Mouse (Mus musculus) lung, adult 2 months (tissue): ENCODE measurements around the gene Sspo. TPM values are rescaled to one million over a fixed set of nuclear protein-coding genes. Genes with fewer than 3 reads are reported as not detected.

Experiments
- DNase-seq: peaks from one replicate; pipeline ENCODE4 v3.0.0; 2022
- H3K4me1 ChIP-seq: fragments of 200-500 bp; 2 replicates; pipeline ENCODE4 v1.6.1; 2011; ENCODE audit warnings: low read length; ENCODE audit not compliant: control insufficient read depth, insufficient read depth
- H3K4me3 ChIP-seq: fragments of 200-500 bp; replicated peaks from 2 replicates; pipeline ENCODE3; 2011; ENCODE audit warnings: low read depth, mild to moderate bottlenecking, control low read depth, low read length; ENCODE audit errors: extremely low read depth
- CTCF ChIP-seq: fragments of 200-500 bp; IDR thresholded peaks from 2 replicates; pipeline ENCODE4 v1.5.1; 2011; ENCODE audit warnings: mild to moderate bottlenecking, low read length, control low read depth; ENCODE audit not compliant: insufficient read depth
- POLR2A ChIP-seq: fragments of 200-500 bp; IDR thresholded peaks from 2 replicates; pipeline ENCODE4 v1.6.1; 2011; ENCODE audit warnings: low read depth, mild to moderate bottlenecking, control low read depth, low read length, borderline replicate concordance; ENCODE audit errors: extremely low read depth
- WGBS: fragments of 180-500 bp; shearing (Covaris S2); methylation state at CpG from one replicate; pipeline ENCODE4 v1.1.7; 2018; 5-methylcytosine and 5-hydroxymethylcytosine counted together
- polyA plus RNA-seq: library from polyadenylated mRNA; depleted of rRNA; stranded (reverse); fragments of >200 nt; gene quantifications from 2 replicates; pipeline ENCODE4 v1.2.3, GENCODE M21; 2012; rRNA removed

The Sspo gene
- polyA plus RNA-seq, 1 experiment = 3.2 TPM

DNA sequence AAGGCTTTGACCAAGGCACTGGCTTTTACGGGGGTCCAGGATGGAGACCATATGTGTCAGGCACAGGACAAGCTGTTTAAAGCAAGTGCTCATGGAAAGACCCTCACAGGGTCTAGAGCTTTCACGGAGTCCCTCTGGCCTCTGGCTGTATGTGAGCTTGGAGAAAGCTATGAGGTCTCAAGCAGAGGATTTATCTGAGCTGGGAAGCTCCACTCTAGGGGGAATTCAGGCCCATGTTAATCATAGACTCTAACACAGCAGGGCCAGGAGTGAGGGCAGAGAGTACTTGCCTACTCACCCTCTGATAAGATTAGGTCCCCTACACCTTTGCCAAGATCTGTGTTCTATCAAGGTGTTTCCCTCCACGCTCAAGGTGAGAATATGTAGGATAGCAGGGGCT lies 94.6 kb downstream of the Sspo start:
- H3K4me3 ChIP-seq = no peak overlapping the region
- WGBS = 83% methylated on average over 3 of the region's 3 CpGs
- H3K4me1 ChIP-seq = peaks cover 3% of the 10 kb centered on the region
- TF ChIP-seq POLR2A (no peak), CTCF (no peak)
- DNase-seq = no peak

DNA sequence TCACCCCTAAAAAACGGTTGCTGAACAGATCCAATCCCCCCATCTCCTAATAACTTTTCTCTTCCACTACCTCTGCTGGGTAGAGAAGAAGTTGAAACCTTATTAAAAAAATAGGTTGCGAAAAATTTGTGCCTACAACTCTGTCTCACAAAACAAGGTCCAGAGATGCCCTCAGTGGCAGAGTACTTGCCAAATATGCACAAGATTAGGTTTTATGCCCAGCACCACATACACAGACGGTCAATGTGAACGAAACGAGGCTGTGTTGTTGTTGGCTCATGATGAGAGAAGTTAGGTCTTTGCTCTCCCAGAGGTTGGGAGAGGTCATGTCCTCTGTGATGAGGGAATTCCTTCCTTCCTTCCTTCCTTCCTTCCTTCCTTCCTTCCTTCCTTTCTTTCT lies 97.2 kb downstream of the Sspo start:
- 56% methylated on average over 5 of the region's 5 CpGs for WGBS
- Histone ChIP-seq H3K4me1 (peaks cover 2% of the 10 kb centered on the region; the same call in 1 of the 2 replicates), H3K4me3 (no peak overlapping the region)
- TF ChIP-seq CTCF (no peak), POLR2A (no peak)
- no peak for DNase-seq

DNA sequence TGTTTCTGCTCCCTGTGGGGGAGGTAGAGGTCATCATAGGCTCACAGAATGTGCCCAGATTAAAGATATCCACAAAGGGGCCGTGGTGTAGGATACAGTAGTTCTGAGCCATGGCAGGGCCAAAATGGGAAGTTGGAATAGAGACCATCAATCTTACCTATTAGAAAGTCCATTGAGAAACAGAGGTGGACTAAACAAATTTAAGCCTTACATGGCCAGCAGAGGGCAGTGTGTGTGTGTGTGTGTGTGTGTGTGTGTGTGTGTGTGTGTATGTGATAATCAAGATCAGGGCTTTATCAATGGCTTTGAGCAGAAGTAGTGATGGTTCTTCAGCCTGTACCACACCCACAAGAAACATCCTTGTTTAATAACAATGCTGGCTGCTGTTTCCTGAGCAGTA lies 98.2 kb downstream of the Sspo start:
- no peak for TF ChIP-seq POLR2A
- peak; percentile 37; the same call in 1 of the 2 replicates for TF ChIP-seq CTCF
- WGBS = 32% methylated on average over 1 of the region's 1 CpGs
- no peak for DNase-seq
- H3K4me3 ChIP-seq = no peak overlapping the region
- H3K4me1 ChIP-seq = peaks cover 2% of the 10 kb centered on the region; the same call in 1 of the 2 replicates

DNA sequence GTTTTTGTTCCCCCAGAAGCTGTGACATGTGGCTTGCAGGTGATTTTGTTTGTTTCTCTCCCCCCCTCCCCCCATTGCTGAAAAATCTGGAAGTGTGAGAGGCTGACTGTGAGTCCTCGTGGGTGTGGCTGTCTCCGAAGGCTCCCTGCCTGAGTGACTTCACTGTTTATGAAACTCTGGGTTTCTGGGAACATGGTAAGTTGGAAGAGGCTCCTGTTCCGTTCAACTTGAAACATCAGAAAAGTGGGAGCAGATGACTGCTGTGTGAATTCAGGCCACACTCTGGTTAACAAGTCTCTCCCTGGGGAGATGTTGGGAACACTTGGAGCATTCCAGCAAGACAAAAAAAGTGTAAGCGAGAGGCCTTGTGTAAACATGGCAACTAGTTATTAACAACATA lies 98.8 kb downstream of the Sspo start:
- TF ChIP-seq CTCF (no peak), POLR2A (no peak)
- peaks cover 2% of the 10 kb centered on the region; the same call in 1 of the 2 replicates for H3K4me1 ChIP-seq
- no peak overlapping the region for H3K4me3 ChIP-seq
- 28% methylated on average over 4 of the region's 4 CpGs for WGBS
- no peak for DNase-seq

DNA sequence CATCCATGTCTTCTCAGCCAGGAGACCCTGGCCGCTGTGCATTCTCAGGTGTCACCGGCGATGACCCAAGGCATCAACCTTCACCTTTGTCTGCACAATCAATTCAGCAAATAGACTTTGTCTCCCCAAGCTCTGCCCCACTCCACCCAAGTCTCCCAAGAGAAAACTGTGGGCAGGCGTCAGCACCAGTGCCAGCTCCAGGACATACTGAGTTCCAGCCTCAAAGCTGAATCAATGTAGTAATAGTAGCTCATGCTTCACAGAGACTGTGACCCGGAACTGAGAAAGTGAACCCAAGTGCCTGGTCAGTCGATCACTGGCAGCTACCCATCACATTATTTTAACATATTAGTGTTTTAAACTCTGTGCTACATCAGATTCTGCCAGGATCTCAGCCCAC lies 100.3 kb downstream of the Sspo start:
- DNase-seq = no peak

More for the DNA sequence above, 100.3 kb downstream of the Sspo start:
- TF ChIP-seq POLR2A (no peak), CTCF (no peak)
- no peak overlapping the region for H3K4me3 ChIP-seq
- peaks cover 2% of the 10 kb centered on the region; the same call in 1 of the 2 replicates for H3K4me1 ChIP-seq
- WGBS = 81% methylated on average over 6 of the region's 6 CpGs

Other genes with a start within 250 kb of the Sspo start
- gene Krba1, start 52.6 kb upstream of the Sspo start, polyA plus RNA-seq = 15.5 and 20.8 TPM in 2 replicates
- gene Zfp467, start 2.4 kb upstream of the Sspo start, polyA plus RNA-seq = 42.1 and 51.4 TPM in 2 replicates
- gene Atp6v0e2, start 89.4 kb downstream of the Sspo start, polyA plus RNA-seq = 29.9 and 35.5 TPM in 2 replicates
- gene Lrrc61, start 106.6 kb downstream of the Sspo start, polyA plus RNA-seq = 16.8 and 19.8 TPM in 2 replicates
- 179 and 229 TPM in 2 replicates for gene Rarres2, start 124.6 kb downstream of the Sspo start, polyA plus RNA-seq
- not detected in 2 replicates for gene Gm45021, start 141.4 kb downstream of the Sspo start, polyA plus RNA-seq
- 34.2 and 42.7 TPM in 2 replicates for gene Repin1, start 145.7 kb downstream of the Sspo start, polyA plus RNA-seq
- not detected in 2 replicates for gene Gm44965, start 145.7 kb downstream of the Sspo start, polyA plus RNA-seq
- gene Zfp775, start 153.8 kb downstream of the Sspo start, polyA plus RNA-seq = 6.7 and 7.2 TPM in 2 replicates
- 0.98 and 1.3 TPM in 2 replicates for gene AI854703, start 178.5 kb downstream of the Sspo start, polyA plus RNA-seq
- 11.4 and 15.2 TPM in 2 replicates for gene Gimap8, start 199.0 kb downstream of the Sspo start, polyA plus RNA-seq
- gene Gimap9, start 227.9 kb downstream of the Sspo start, polyA plus RNA-seq = 2.8 and 5.2 TPM in 2 replicates
- 40.8 and 58.9 TPM in 2 replicates for gene Gimap4, start 236.3 kb downstream of the Sspo start, polyA plus RNA-seq